Mouse (Mus musculus) myocyte (in vitro differentiated cells): ENCODE results near the gene Rapgef5. TPM values are rescaled to one million over a fixed set of nuclear protein-coding genes. Genes with fewer than 3 reads are reported as not detected.

Experiments used
- H3K27me3 ChIP-seq: one replicate; pipeline ENCODE4 v1.6.1; 2011; ENCODE audit not compliant: control insufficient read depth, insufficient read depth, insufficient read length
- H3K36me3 ChIP-seq: one replicate; pipeline ENCODE4 v1.6.1; 2011; ENCODE audit not compliant: control insufficient read depth, insufficient read depth
- H3K4me2 ChIP-seq: one replicate; pipeline ENCODE4 v1.6.1; 2011; ENCODE audit warnings: low read depth, control low read depth
- H3K4me3 ChIP-seq: one replicate; pipeline ENCODE4 v1.5.1; 2011; ENCODE audit warnings: mild to moderate bottlenecking, control low read depth, moderate library complexity
- H3K79me2 ChIP-seq: one replicate; pipeline ENCODE4 v1.6.1; 2011; ENCODE audit not compliant: control insufficient read depth, insufficient read depth
- H3ac ChIP-seq: one replicate; pipeline ENCODE4 v1.6.1; 2011; ENCODE audit not compliant: control insufficient read depth, insufficient read length
- CEBPB ChIP-seq: IDR thresholded peaks from 2 replicates; pipeline ENCODE4 v1.6.1; 2011; ENCODE audit warnings: mild to moderate bottlenecking, moderate library complexity; ENCODE audit not compliant: poor library complexity, insufficient read depth, severe bottlenecking
- E2F4 ChIP-seq: IDR thresholded peaks from one replicate; pipeline ENCODE4 v1.6.1; 2011; ENCODE audit warnings: mild to moderate bottlenecking, control low read depth, moderate library complexity; ENCODE audit not compliant: insufficient read depth
- MAX ChIP-seq: IDR thresholded peaks from one replicate; pipeline ENCODE4 v1.6.1; 2011; ENCODE audit warnings: low read depth, mild to moderate bottlenecking, control low read depth
- MYOD1 ChIP-seq, 3 experiments: IDR thresholded peaks; one replicate each; pipeline ENCODE4 v1.6.1; 2011; ENCODE audit warnings: control low read depth in 2 of 3, low read depth in 2 of 3, mild to moderate bottlenecking in 2 of 3, moderate library complexity in 1 of 3; ENCODE audit not compliant: insufficient read length in 2 of 3, control insufficient read depth in 1 of 3
- MYOG ChIP-seq, 3 experiments: IDR thresholded peaks; one replicate each; pipeline ENCODE4 v1.6.1; 2011; ENCODE audit warnings: control low read depth in 2 of 3, low read depth in 2 of 3, mild to moderate bottlenecking in 2 of 3; ENCODE audit not compliant: insufficient read length in 2 of 3, control insufficient read depth in 1 of 3, insufficient read depth in 1 of 3
- POLR2A ChIP-seq: IDR thresholded peaks from one replicate; pipeline ENCODE4 v1.6.1; 2011; ENCODE audit warnings: low read depth, mild to moderate bottlenecking, control low read depth, moderate library complexity; ENCODE audit not compliant: insufficient read length
- POLR2AphosphoS2 ChIP-seq: IDR thresholded peaks from one replicate; pipeline ENCODE4 v1.6.1; 2011; ENCODE audit warnings: low read depth, control low read depth; ENCODE audit not compliant: insufficient read length
- REST ChIP-seq: IDR thresholded peaks from one replicate; pipeline ENCODE4 v1.6.1; 2011; ENCODE audit warnings: mild to moderate bottlenecking, control low read depth, moderate library complexity; ENCODE audit not compliant: insufficient read depth, insufficient read length
- SRF ChIP-seq: IDR thresholded peaks from one replicate; pipeline ENCODE4 v1.6.1; 2011; ENCODE audit warnings: low read depth; ENCODE audit not compliant: control insufficient read depth, insufficient read length
- TCF12 ChIP-seq: IDR thresholded peaks from one replicate; pipeline ENCODE4 v1.6.1; 2011; ENCODE audit warnings: mild to moderate bottlenecking, control low read depth; ENCODE audit not compliant: poor library complexity, insufficient read depth, severe bottlenecking
- TCF3 ChIP-seq: IDR thresholded peaks from one replicate; pipeline ENCODE4 v1.6.1; 2011; ENCODE audit warnings: low read depth, control low read depth; ENCODE audit not compliant: insufficient read length
- USF1 ChIP-seq: IDR thresholded peaks from one replicate; pipeline ENCODE4 v1.6.1; 2011; ENCODE audit warnings: low read depth, mild to moderate bottlenecking, control low read depth, moderate library complexity
- polyA plus RNA-seq: library from polyadenylated mRNA; unstranded; fragments of >200 nt; fragmentation: generic; extraction: Trizol; gene quantifications from one replicate; pipeline ENCODE4 v1.2.1, GENCODE M21; 2012; ENCODE audit warnings: missing spikeins

Rapgef5 gene
- polyA plus RNA-seq, 1 experiment: 0.01 TPM

DNA sequence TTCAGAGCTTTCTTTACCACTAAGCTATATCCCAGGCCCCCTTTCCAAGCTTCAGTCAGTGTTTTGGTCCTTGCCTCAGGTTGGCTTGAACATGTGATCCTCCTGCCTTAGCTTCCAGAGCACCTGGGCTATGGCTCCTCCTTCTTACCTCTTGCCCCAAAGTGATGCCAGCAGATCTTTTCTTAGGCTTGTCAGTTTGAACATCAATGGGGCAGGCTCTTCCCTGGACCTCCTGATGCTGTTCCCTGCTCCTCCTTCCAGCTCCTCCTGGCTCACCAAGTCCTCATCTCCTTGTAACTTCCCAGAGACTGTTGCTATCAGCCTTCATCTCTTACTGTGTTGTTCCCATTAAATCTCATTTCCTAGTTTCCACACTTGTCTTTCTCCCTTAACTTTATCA is 169.1 kb downstream of the Rapgef5 start:
- H3K4me3 ChIP-seq: no peak overlapping the region
- no peak overlapping the region for H3K4me2 ChIP-seq
- no peaks in the 10 kb centered on the region for H3K27me3 ChIP-seq
- no peak for TF ChIP-seq POLR2AphosphoS2
- TF ChIP-seq CEBPB: no peak
- no peak for TF ChIP-seq E2F4
- no peak for TF ChIP-seq TCF3
- no peak for TF ChIP-seq REST
- TF ChIP-seq MYOG (IDR thresholded peaks at IDR 0.05; ENCODE audit: control insufficient read depth in 1 of 3, insufficient read depth in 1 of 3, insufficient read length in 2 of 3, low read depth in 2 of 3): no peak
- no peak for TF ChIP-seq MAX
- TF ChIP-seq MYOD1 (IDR thresholded peaks at IDR 0.05; ENCODE audit: control insufficient read depth in 1 of 3, insufficient read length in 2 of 3, low read depth in 2 of 3): no peak
- TF ChIP-seq TCF12: no peak
- no peaks in the 10 kb centered on the region for H3K79me2 ChIP-seq
- H3ac ChIP-seq: no peak overlapping the region
- no peaks in the 10 kb centered on the region for H3K36me3 ChIP-seq

DNA sequence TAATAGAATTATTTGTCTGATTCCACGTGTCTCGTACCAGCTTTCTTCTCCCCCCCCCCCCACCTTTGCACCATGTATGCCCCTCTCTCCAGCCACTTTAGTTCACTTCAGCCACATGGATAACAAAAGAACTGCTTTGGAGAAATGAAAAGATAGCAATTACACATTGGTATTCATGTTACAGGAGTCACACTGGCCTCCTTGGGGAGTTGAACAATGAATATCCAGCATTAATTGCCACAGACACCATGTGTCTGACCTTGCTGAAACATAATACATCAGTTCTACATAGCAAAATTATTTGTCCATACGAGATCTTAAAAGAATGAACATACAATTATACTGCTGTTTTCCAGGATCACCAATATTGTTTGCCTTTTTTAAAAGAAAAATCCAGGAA is 170.5 kb downstream of the Rapgef5 start:
- H3K4me2 ChIP-seq: no peak overlapping the region
- H3K36me3 ChIP-seq: no peaks in the 10 kb centered on the region

DNA sequence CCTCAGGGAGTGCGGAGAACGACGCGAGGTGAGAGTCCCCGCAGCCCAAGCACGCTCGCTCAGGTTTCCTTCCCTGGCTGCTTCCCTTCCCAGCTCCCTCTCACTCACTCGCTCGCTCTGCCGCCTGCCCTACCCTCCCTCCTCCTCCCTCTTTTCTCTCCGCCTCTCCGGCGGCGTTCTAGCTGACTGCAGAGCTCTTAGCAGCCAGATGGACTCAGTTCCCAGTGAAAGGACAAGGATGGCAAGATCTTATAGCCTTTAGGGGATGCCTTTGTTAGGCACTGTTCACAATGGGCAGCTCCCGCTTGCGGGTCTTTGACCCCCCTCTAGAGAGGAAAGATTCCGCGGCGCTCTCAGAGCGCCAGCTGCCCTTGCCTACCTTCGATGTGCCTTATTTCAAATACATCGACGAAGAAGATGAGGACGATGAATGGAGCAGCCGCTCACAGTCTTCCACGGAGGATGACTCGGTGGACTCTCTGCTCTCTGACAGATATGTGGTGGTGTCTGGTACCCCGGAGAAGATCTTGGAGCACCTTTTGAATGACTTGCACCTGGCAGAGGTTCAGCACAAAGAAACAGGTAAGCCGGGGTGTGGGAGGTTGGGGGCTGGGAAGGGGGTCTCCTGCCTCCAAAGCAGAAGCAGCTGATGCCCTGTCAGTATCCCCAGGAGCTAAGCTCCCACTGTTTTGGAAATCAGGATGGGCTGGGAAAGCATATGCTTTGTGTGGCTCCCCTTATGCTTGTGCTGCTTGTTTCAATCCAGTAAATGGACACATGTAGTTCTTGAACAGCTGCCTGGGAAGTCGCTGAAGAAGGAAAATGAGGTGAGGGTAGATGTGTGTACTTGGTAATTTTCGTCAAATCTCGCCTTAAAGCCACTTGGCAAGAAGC is 172.6 kb downstream of the Rapgef5 start:
- Histone ChIP-seq H3K36me3 (no peaks in the 10 kb centered on the region), H3ac (no peak overlapping the region), H3K4me2 (no peak overlapping the region), H3K79me2 (no peaks in the 10 kb centered on the region), H3K27me3 (no peaks in the 10 kb centered on the region), H3K4me3 (no peak overlapping the region)
- TF ChIP-seq MYOD1 (IDR thresholded peaks at IDR 0.05; ENCODE audit: control insufficient read depth in 1 of 3, insufficient read length in 2 of 3, low read depth in 2 of 3) (no peak), POLR2AphosphoS2 (no peak), USF1 (no peak), E2F4 (no peak), POLR2A (no peak), TCF3 (no peak), MYOG (IDR thresholded peaks at IDR 0.05; ENCODE audit: control insufficient read depth in 1 of 3, insufficient read depth in 1 of 3, insufficient read length in 2 of 3, low read depth in 2 of 3) (no peak), TCF12 (no peak), CEBPB (no peak), REST (no peak), MAX (no peak), SRF (no peak)

More for the DNA sequence above, 170.5 kb downstream of the Rapgef5 start:
- TF ChIP-seq POLR2AphosphoS2 (no peak), CEBPB (no peak), REST (no peak), E2F4 (no peak), POLR2A (no peak), MYOD1 (IDR thresholded peaks at IDR 0.05; ENCODE audit: control insufficient read depth in 1 of 3, insufficient read length in 2 of 3, low read depth in 2 of 3) (no peak), USF1 (no peak), MYOG (IDR thresholded peaks at IDR 0.05; ENCODE audit: control insufficient read depth in 1 of 3, insufficient read depth in 1 of 3, insufficient read length in 2 of 3, low read depth in 2 of 3) (no peak), MAX (no peak), TCF12 (no peak), SRF (no peak), TCF3 (no peak)
- H3K4me3 ChIP-seq: no peak overlapping the region
- H3ac ChIP-seq: no peak overlapping the region
- H3K27me3 ChIP-seq: no peaks in the 10 kb centered on the region
- no peaks in the 10 kb centered on the region for H3K79me2 ChIP-seq

DNA sequence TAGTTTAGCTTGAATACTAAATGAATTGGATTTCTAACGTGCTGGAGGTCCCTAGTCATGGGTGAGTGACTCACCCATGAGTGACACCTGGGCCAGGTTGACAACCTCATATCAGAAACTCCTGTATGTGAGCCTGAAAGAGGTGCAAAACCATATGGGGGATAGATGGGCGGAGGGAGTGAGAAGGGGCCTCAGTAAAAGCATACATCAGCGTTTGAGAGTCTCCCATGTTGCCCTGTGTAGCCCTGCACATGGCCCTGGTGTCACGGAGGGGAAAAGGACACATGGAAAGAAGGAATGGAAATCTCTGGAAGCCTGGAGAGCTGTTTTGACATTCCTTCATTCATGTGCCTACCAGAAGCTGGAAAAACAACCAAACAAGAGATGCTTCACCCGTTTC is 175.1 kb downstream of the Rapgef5 start:
- Histone ChIP-seq H3K27me3 (no peaks in the 10 kb centered on the region), H3ac (no peak overlapping the region), H3K4me3 (no peak overlapping the region), H3K36me3 (no peaks in the 10 kb centered on the region), H3K4me2 (no peak overlapping the region), H3K79me2 (no peaks in the 10 kb centered on the region)
- TF ChIP-seq MYOG (IDR thresholded peaks at IDR 0.05; ENCODE audit: control insufficient read depth in 1 of 3, insufficient read depth in 1 of 3, insufficient read length in 2 of 3, low read depth in 2 of 3) (no peak), MYOD1 (IDR thresholded peaks at IDR 0.05; ENCODE audit: control insufficient read depth in 1 of 3, insufficient read length in 2 of 3, low read depth in 2 of 3) (no peak), POLR2A (no peak), REST (no peak), MAX (no peak), SRF (no peak), CEBPB (no peak), USF1 (no peak), POLR2AphosphoS2 (no peak), TCF3 (no peak), TCF12 (no peak), E2F4 (no peak)
